Mouse (Mus musculus) hindbrain, embryonic 15.5 days (tissue): ENCODE measurements around the gene Kcnab2. TPM values are rescaled to one million over a fixed set of nuclear protein-coding genes. Genes with fewer than 3 reads are reported as not detected.

Experiments used
- ATAC-seq: fragments of 200-750 bp; cut with Nextera tagmentation; 2 replicates; pipeline ENCODE4 v1.8.0; 2017; ENCODE audit warnings: low read depth, moderate number of reproducible peaks, moderate TSS enrichment; ENCODE audit not compliant: low FRiP score
- H3K27ac ChIP-seq: fragments of 300-500 bp; sonication (generic); replicated peaks from 2 replicates; pipeline ENCODE4 v1.5.1; 2015; ENCODE audit warnings: mild to moderate bottlenecking, inconsistent platforms
- H3K27me3 ChIP-seq: fragments of 300-500 bp; sonication (generic); 2 replicates; pipeline ENCODE4 v1.6.1; 2015; ENCODE audit warnings: control low read depth, inconsistent platforms
- H3K36me3 ChIP-seq: fragments of 300-500 bp; sonication (generic); 2 replicates; pipeline ENCODE4 v1.6.1; 2015; ENCODE audit warnings: control low read depth, inconsistent platforms
- H3K4me1 ChIP-seq: fragments of 300-500 bp; sonication (generic); replicated peaks from 2 replicates; pipeline ENCODE4 v1.6.1; 2015; ENCODE audit warnings: control low read depth, inconsistent platforms
- H3K4me2 ChIP-seq: fragments of 300-500 bp; sonication (generic); 2 replicates; pipeline ENCODE4 v1.6.1; 2015; ENCODE audit warnings: moderate library complexity, mild to moderate bottlenecking, inconsistent platforms
- H3K4me3 ChIP-seq: fragments of 300-500 bp; sonication (generic); 2 replicates; pipeline ENCODE4 v1.5.1; 2015; ENCODE audit warnings: mild to moderate bottlenecking, inconsistent platforms
- H3K9ac ChIP-seq: fragments of 300-500 bp; sonication (generic); 2 replicates; pipeline ENCODE4 v1.6.1; 2015; ENCODE audit warnings: inconsistent platforms
- H3K9me3 ChIP-seq: fragments of 300-500 bp; sonication (generic); 2 replicates; pipeline ENCODE4 v1.6.1; 2016; ENCODE audit warnings: control low read depth, inconsistent platforms
- WGBS: fragments of 180-500 bp; shearing (Covaris S2); methylation state at CpG from one replicate; pipeline ENCODE4 v1.1.7; 2015; 5-methylcytosine and 5-hydroxymethylcytosine counted together
- polyA plus RNA-seq: library from polyadenylated mRNA; unstranded; fragments of >200 nt; fragmentation: Nextera tagmentation; extraction: Ambion mirVana; gene quantifications from 2 replicates; pipeline ENCODE4 v1.2.1, GENCODE M21; 2015

The Kcnab2 gene
- polyA plus RNA-seq, 1 experiment from 2014 or later, result 30.8 TPM

DNA sequence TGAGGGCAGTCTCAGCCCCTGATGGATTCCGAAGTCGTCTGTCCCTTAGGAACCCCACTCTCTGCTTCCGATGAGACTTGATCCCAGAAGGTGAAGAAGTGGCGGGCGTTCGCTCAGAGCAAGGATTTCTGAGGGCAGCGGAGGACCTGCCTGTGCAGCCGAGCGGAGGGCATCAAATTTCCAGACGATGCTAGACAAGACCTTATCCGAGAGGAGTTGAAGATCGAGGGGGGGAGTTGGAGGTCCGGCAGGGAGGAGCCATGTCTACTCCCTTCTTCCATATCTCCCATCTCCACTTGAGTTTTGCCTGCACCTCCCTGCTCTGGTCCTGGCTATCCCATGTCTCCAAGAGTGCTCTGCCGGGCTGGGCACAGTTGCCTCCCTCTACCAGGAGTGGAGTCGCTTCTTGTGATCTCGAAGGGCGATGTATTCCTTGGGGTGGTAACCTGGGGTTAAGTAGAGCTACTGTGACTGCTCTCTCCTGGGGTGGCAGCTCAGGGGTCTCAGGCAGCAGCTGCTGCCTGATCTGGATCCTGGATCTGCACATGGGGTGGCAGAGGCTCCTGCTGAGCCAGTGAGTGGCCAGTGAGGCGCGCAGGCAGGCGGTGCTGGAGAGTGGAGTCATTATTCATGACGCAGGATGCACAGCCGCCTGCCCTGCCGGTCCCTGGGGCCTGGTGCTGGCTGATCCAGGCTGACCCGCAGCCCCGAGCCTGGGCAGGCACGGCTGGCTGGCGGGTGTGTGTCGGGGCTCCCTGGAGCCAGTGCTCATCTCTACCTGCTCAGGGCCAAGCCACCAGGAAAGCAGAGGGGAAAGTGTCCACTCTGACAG lies 59.2 kb downstream of the Kcnab2 start:
- Histone ChIP-seq H3K9ac (no peak overlapping the region), H3K27me3 (no peaks in the 10 kb centered on the region), H3K4me3 (no peak overlapping the region), H3K36me3 (no peaks in the 10 kb centered on the region), H3K9me3 (no peaks in the 10 kb centered on the region), H3K4me2 (no peak overlapping the region), H3K4me1 (peaks cover 8% of the 10 kb centered on the region), H3K27ac (no peak overlapping the region)
- 34% methylated on average over 28 of the region's 28 CpGs for WGBS
- 0 out of 2 replicates have a peak, but pooled peaks have one; percentile 16 for ATAC-seq

DNA sequence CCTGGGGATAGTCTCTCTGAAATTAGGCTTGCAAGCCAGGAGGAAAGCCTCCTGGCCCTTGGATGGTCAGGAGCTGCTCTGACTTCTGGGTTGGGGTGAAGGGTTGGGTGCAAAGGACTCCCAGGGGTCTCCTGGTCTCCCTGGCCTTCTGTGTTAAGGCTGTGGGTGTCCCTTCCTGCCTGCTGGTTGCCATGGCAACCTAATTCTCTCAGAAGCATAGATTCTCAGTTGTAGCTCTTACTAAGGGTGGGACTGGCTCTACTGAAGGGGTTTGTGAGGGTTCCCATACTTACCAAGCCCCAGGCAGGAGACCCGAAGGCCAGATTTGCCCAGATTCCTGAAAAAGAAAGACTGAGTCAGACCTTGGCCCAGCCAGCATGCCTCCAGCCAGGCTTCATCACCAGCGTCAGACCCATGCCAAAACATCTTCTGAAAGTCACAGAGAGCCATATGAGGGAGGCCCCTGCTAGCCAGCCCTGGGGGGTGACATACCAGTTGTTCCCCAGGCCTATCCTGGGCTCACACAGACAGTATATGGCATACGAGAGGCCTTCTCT lies 65.1 kb downstream of the Kcnab2 start:
- H3K9me3 ChIP-seq, result no peaks in the 10 kb centered on the region
- peaks cover 3% of the 10 kb centered on the region for H3K4me1 ChIP-seq
- 79% methylated on average over 3 of the region's 3 CpGs for WGBS
- ATAC-seq, result no peak
- no peak overlapping the region for H3K27ac ChIP-seq
- H3K36me3 ChIP-seq, result no peaks in the 10 kb centered on the region
- no peak overlapping the region for H3K9ac ChIP-seq
- no peak overlapping the region for H3K4me3 ChIP-seq
- no peaks in the 10 kb centered on the region for H3K27me3 ChIP-seq
- no peak overlapping the region for H3K4me2 ChIP-seq

DNA sequence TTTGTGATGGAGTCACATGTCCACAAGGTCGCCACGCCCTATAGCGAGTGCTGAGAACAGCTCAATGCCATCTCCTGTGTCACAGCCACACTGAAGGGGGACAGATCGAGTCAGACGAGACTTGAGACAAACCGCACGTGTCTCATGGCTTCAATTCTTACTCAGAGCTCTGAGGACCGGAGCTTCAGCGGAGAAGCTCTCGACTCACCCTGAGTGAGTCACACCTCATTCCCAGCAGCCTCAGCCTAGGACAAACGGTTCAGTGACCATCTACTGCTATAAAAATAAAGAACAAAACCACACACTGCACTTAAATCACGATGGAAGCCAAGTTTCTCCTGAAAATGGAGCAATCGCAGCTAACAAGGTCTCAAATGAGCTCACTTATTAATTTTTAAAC lies 66.7 kb downstream of the Kcnab2 start:
- Histone ChIP-seq H3K4me3 (no peak overlapping the region), H3K4me1 (peaks cover 12% of the 10 kb centered on the region), H3K36me3 (no peaks in the 10 kb centered on the region), H3K27me3 (no peaks in the 10 kb centered on the region), H3K4me2 (no peak overlapping the region), H3K9me3 (no peaks in the 10 kb centered on the region), H3K27ac (no peak overlapping the region), H3K9ac (no peak overlapping the region)
- ATAC-seq, result no peak
- 81% methylated on average over 13 of the region's 13 CpGs for WGBS

DNA sequence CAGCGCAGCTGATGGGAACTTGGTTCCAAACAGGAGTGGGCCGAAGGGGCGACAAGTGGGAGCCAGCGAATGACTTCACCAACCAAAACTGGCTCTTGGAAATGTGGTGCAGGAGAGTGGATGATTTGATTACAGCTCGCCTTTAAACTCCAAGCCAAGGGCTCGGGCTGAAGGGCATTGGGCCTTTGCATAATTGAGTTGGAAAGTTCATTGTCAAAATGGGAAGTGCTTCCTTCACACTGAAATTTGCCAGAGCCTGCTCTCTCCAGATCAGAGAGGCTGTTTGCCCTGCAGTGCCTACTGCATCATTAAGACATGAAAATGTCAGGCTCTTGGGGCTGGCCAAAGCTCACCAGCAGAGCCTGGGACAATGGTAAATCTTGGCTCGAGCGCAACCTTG lies 71.1 kb downstream of the Kcnab2 start:
- Histone ChIP-seq H3K36me3 (no peaks in the 10 kb centered on the region), H3K9ac (no peak overlapping the region), H3K9me3 (no peaks in the 10 kb centered on the region), H3K27me3 (no peaks in the 10 kb centered on the region), H3K4me3 (no peak overlapping the region), H3K4me2 (no peak overlapping the region), H3K4me1 (peaks cover 30% of the 10 kb centered on the region), H3K27ac (0 out of 2 replicates have a peak overlapping the region, but pooled peaks have one; percentile 75)
- ATAC-seq, result no peak
- WGBS, result 83% methylated on average over 8 of the region's 8 CpGs

DNA sequence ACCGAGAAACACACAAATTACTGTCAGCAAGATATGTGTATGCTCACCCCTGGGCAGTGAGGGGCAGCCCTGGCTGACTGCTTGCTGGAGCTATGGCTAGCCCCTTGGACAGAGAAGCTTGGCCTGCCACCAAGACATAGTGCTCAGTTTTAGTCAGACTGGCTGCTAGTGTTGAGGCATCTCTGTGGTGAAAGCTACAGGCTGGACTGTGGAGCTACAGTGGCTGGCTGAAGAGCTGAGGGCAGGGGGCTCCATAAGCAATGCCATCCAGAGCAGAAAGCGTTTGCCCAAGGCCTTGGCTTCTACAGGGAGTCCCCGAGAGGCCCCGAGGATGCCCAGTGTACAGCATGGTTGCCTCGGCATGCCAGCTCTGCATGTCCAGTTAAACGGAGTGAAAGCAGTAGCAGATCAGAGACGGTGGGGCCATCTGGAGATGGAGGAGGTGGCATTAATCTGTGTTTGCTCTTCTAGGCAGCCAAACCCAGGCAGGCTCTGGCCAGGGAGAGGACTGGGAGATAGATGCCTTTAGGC lies 71.9 kb downstream of the Kcnab2 start:
- H3K9me3 ChIP-seq, result no peaks in the 10 kb centered on the region
- H3K27ac ChIP-seq, result peak overlapping the region; percentile 75
- no peak overlapping the region; the same call in 1 of the 2 replicates for H3K9ac ChIP-seq
- no peaks in the 10 kb centered on the region for H3K27me3 ChIP-seq
- H3K4me3 ChIP-seq, result no peak overlapping the region
- 0 out of 2 replicates have a peak, but pooled peaks have one; percentile 32 for ATAC-seq
- H3K4me2 ChIP-seq, result no peak overlapping the region
- H3K36me3 ChIP-seq, result no peaks in the 10 kb centered on the region
- WGBS, result 65% methylated on average over 7 of the region's 7 CpGs
- H3K4me1 ChIP-seq, result peaks cover 33% of the 10 kb centered on the region

DNA sequence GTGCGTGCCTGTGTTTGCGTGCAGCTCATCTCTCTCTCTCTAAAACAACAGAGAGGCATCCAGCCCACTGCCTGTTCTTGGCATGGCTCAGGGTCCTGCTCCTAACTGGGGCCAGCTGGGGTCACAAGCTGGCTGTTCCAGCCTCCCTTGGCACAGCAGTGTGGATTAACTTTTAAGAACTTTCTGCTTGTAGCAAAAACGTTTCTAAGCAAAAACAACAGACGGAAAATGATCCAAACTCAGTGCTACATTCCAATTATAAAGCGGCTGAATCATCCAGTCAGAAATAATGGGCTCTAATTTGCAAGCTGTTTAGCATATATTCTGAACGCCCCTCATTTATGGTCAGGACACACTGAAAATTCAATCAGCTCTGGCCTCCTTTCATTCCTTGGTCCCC lies 72.5 kb downstream of the Kcnab2 start:
- peaks cover 36% of the 10 kb centered on the region for H3K4me1 ChIP-seq
- H3K36me3 ChIP-seq, result no peaks in the 10 kb centered on the region
- H3K4me2 ChIP-seq, result no peak overlapping the region
- no peak for ATAC-seq
- H3K4me3 ChIP-seq, result no peak overlapping the region
- peak overlapping the region; percentile 75 for H3K27ac ChIP-seq
- H3K27me3 ChIP-seq, result no peaks in the 10 kb centered on the region
- H3K9ac ChIP-seq, result no peak overlapping the region; the same call in 1 of the 2 replicates
- WGBS, result 46% methylated on average over 6 of the region's 6 CpGs
- no peaks in the 10 kb centered on the region for H3K9me3 ChIP-seq

DNA sequence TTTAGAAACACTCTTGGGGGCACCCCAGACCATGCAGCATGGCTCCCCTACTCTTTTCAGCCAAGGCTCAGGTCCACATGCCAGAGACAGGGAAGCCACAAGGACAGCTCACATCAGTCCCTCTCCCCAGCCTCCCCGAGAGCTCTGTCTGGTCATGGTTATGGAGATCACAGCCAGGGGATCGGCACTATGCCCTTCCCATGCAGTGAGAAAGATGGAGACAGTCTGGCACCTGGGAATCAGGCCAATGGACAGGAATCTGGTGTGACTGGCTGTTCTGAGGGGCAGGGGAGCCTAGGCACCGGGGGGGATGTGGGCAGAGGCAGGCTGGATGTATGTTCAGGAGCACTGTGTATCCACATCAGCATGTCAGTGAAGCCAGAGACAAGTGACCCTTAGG lies 78.7 kb downstream of the Kcnab2 start:
- Histone ChIP-seq H3K36me3 (no peaks in the 10 kb centered on the region), H3K9ac (no peak overlapping the region), H3K4me1 (peaks cover 7% of the 10 kb centered on the region), H3K4me3 (no peak overlapping the region), H3K27me3 (no peaks in the 10 kb centered on the region), H3K27ac (no peak overlapping the region), H3K4me2 (no peak overlapping the region), H3K9me3 (no peaks in the 10 kb centered on the region)
- WGBS, result 71% methylated on average over 3 of the region's 3 CpGs
- ATAC-seq, result no peak

DNA sequence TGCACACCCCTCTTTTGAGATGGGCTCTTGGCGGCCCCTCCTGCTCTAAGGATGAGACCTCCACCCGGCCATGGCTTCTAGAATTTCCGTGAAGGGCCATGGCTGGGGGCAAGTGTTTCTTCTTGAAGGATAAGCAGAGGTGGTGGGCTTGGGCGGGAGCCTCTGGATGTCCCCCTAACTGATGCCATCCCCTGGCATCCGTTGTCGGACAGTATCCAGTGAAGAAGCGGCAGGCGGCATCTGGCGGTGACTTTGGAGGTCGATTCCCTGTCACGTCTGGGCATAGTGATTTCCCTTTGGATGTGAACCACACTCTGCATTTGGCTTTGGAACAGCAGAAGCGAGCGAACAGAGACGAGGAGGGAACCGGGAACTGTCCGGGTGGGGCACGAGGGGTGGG lies 85.0 kb downstream of the Kcnab2 start:
- no peak overlapping the region for H3K4me2 ChIP-seq
- H3K27me3 ChIP-seq, result no peaks in the 10 kb centered on the region
- no peaks in the 10 kb centered on the region for H3K36me3 ChIP-seq
- H3K4me3 ChIP-seq, result no peak overlapping the region
- H3K9me3 ChIP-seq, result no peaks in the 10 kb centered on the region
- no peak overlapping the region for H3K27ac ChIP-seq
- no peaks in the 10 kb centered on the region for H3K4me1 ChIP-seq
- no peak for ATAC-seq
- no peak overlapping the region for H3K9ac ChIP-seq
- WGBS, result 86% methylated on average over 17 of the region's 17 CpGs

DNA sequence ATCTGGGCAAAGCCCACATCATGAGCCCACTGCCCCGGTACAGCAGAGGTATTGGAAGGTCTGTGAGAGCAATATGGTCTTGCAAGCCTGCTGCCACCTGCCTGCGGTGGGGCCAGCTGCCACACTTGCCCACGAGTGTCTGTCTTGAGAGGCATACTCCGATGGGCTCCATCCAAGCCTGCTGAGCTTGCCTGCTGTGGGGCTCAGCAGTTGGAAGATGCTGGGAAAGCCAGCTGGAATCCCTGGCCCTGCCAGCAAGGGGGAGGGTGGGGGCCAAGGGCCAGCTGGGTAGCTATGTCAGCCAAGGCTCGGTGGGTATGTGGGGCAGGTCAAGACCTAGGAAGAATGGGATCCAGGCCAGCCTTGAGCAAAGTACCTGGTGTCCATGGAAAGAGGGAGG lies 85.5 kb downstream of the Kcnab2 start:
- H3K27ac ChIP-seq, result no peak overlapping the region
- no peak overlapping the region for H3K4me3 ChIP-seq
- no peak for ATAC-seq
- no peaks in the 10 kb centered on the region for H3K9me3 ChIP-seq
- no peak overlapping the region for H3K9ac ChIP-seq
- H3K4me1 ChIP-seq, result no peaks in the 10 kb centered on the region
- H3K36me3 ChIP-seq, result no peaks in the 10 kb centered on the region
- 50% methylated on average over 5 of the region's 5 CpGs for whole genome bisulfite sequencing
- H3K4me2 ChIP-seq, result no peak overlapping the region
- no peaks in the 10 kb centered on the region for H3K27me3 ChIP-seq

DNA sequence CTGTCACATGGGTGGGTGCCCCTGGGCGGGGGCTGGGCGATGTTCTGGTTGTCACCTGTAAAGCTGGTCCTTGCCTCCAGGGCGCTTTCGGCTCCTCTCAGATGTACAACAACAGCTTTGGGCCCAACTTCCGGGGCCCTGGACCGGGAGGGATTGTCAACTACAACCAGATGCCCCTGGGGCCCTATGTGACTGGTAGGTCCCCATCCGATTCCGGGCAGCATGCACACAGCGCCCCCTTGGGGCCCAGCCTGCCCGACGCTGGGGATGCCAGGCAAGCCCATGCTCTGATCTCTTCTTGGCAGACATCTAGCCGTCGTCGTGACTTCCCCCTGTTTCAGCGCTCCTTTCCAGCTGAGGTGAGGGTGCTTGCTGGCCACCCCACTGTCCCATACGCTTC lies 92.0 kb downstream of the Kcnab2 start:
- no peak for ATAC-seq
- Histone ChIP-seq H3K4me2 (no peak overlapping the region), H3K9ac (no peak overlapping the region), H3K27me3 (no peaks in the 10 kb centered on the region), H3K4me1 (no peaks in the 10 kb centered on the region), H3K9me3 (no peaks in the 10 kb centered on the region), H3K36me3 (peaks cover 30% of the 10 kb centered on the region; the same call in 1 of the 2 replicates), H3K27ac (no peak overlapping the region), H3K4me3 (no peak overlapping the region)
- 62% methylated on average over 16 of the region's 16 CpGs for WGBS

DNA sequence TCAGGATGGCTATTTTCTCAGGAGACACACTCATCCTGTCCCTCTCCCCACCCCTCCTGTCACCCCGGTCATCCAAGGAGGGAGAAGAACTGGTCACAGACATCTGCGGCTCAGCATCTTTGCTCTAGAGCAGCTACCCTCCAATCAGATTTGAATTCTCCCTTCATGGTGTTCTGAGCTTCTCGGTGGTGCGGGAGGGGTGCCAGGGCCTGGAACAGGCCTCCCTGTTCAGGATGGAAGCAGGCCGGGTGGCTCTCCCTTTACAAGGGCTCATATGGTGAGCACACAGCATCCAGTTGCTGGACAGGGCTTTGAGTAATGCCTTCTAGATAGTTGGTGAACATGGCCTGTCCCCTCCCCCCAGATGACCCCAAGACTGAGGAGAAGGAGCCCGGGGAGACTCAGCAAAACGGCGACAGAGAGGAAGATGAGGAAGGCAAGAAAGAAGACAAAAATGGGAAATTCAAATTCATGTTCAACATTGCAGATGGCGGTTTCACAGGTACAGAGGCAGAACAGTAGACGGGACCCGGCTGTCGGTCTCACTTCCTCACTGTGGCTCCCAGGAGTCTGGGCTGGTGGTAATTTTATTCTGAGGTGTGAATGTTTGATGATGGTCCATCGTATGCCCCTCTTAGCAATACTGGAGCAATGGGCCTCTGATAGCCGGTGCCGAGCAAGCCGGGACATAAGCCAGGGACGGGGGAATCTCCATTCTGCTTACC lies 95.0 kb downstream of the Kcnab2 start:
- ATAC-seq, result no peak
- no peaks in the 10 kb centered on the region for H3K9me3 ChIP-seq
- no peak overlapping the region for H3K9ac ChIP-seq
- H3K27me3 ChIP-seq, result no peaks in the 10 kb centered on the region
- H3K4me3 ChIP-seq, result no peak overlapping the region
- H3K36me3 ChIP-seq, result peaks cover 44% of the 10 kb centered on the region
- H3K27ac ChIP-seq, result no peak overlapping the region
- H3K4me1 ChIP-seq, result no peaks in the 10 kb centered on the region
- 81% methylated on average over 17 of the region's 17 CpGs for WGBS
- no peak overlapping the region for H3K4me2 ChIP-seq

DNA sequence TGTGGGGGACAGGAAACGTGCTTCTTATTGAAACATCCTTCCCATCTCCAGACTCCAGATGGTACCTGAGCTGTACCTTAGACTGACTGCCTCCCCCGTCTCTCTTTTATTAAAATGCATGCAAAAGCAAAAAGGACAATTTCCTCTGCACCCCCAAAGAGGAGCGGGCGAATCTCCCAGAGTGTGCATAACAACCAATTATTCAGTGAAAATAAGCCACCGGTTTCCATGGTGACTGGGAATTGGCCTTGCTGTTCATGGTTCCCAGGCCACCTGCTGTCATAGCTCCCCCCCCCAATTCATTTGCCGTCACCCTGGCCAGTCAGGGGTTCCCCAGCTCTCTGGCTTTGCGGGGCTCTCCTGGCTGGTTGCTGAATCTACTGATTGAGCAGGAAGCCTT lies 112.4 kb downstream of the Kcnab2 start:
- Histone ChIP-seq H3K36me3 (peaks cover 22% of the 10 kb centered on the region), H3K27me3 (no peaks in the 10 kb centered on the region), H3K4me3 (no peak overlapping the region), H3K4me1 (peaks cover 19% of the 10 kb centered on the region), H3K27ac (peak overlapping the region; percentile 15; the same call in 1 of the 2 replicates), H3K4me2 (no peak overlapping the region), H3K9ac (no peak overlapping the region), H3K9me3 (no peaks in the 10 kb centered on the region)
- no peak for ATAC-seq
- 30% methylated on average over 7 of the region's 7 CpGs for WGBS
